Mouse (Mus musculus) thymus, postnatal 36 days (tissue): ENCODE measurements at regions not wholly inside any gene's neighbourhood (a gene's known extent, or its start where the extent isn't known, plus 50 kb on each side); places are given as distances from the start of the nearest gene placed in this dataset.

Experiments used
- DNase-seq, 2 experiments: peaks; one replicate each; pipeline ENCODE4 v3.0.0; 2022; ENCODE audit warnings: mixed read lengths in 2 of 2

- DNase-seq = no peak
Measured at GRCm38 (mm10) chr10:126815730-126816129, 85.4 kb downstream of the Atp23 start.

- no peak for DNase-seq
Measured at GRCm38 (mm10) chr10:126814968-126815367, 86.2 kb downstream of the Atp23 start.

- no peak for DNase-seq
Measured at GRCm38 (mm10) chr10:126813051-126813593, 88.0 kb downstream of the Atp23 start.

GRCm38 (mm10) chr10:126812243-126812755 lies 88.9 kb downstream of the Atp23 start:
- DNase-seq = no peak

GRCm38 (mm10) chr10:126810346-126811095 lies 90.6 kb downstream of the Atp23 start:
- DNase-seq = no peak

- DNase-seq = no peak
Measured at GRCm38 (mm10) chr10:126809587-126809986, 91.6 kb downstream of the Atp23 start.

GRCm38 (mm10) chr10:126806881-126807280 lies 94.3 kb downstream of the Atp23 start:
- no peak for DNase-seq

- DNase-seq = no peak
Measured at GRCm38 (mm10) chr10:126802732-126803131, 98.4 kb downstream of the Atp23 start.

GRCm38 (mm10) chr10:126799393-126799792 lies 101.8 kb downstream of the Atp23 start:
- DNase-seq = no peak

GRCm38 (mm10) chr10:126793136-126793535 lies 108.0 kb downstream of the Atp23 start:
- DNase-seq = no peak

- DNase-seq = no peak
Measured at GRCm38 (mm10) chr10:126792371-126792835, 108.8 kb downstream of the Atp23 start.

GRCm38 (mm10) chr10:126788277-126788676 lies 112.9 kb downstream of the Atp23 start:
- no peak for DNase-seq

- no peak for DNase-seq
Measured at GRCm38 (mm10) chr10:126783161-126783560, 118.0 kb downstream of the Atp23 start.

GRCm38 (mm10) chr10:126776603-126777002 lies 124.6 kb downstream of the Atp23 start:
- no peak for DNase-seq

GRCm38 (mm10) chr10:126775946-126776345 lies 125.2 kb downstream of the Atp23 start:
- no peak for DNase-seq

- no peak for DNase-seq
Measured at GRCm38 (mm10) chr10:126770446-126771020, 130.6 kb downstream of the Atp23 start.

GRCm38 (mm10) chr10:126765648-126766047 lies 135.5 kb downstream of the Atp23 start:
- no peak for DNase-seq

GRCm38 (mm10) chr10:126764740-126765139 lies 136.4 kb downstream of the Atp23 start:
- no peak for DNase-seq

GRCm38 (mm10) chr10:126763976-126764375 lies 137.2 kb downstream of the Atp23 start:
- no peak for DNase-seq

GRCm38 (mm10) chr10:126758682-126759081 lies 142.5 kb downstream of the Atp23 start:
- DNase-seq = no peak

GRCm38 (mm10) chr10:126753201-126753600 lies 148.0 kb downstream of the Atp23 start:
- DNase-seq = no peak

GRCm38 (mm10) chr10:126752699-126753098 lies 148.5 kb downstream of the Atp23 start:
- no peak for DNase-seq

- no peak for DNase-seq
Measured at GRCm38 (mm10) chr10:126748696-126749466, 152.3 kb downstream of the Atp23 start.
